7 mouse cellular contexts compared by ENCODE assay signal in the genomic region with DNA sequence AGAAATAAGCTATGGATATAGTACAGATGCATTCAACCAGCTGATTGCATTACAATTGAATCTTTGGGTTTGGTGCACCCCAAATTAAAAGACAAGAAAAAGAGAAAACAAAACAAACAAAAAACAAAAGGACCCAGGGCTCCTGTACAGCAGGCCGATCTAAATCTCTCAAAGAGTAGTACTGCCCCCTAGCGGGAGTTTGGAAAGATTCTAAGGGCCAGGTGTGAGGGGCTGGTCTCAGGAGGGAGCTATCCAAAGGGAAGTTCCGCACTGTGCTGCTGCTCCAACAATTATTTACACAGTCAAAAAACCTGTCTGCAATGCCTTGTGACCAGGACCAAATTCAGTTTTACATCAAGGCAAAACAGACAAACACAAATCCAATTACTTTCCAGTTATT.
DNase-seq lines count a peak whose midpoint lies in the region; ATAC-seq and TF ChIP-seq lines count a peak whose summit lies in the region.

No protein-coding gene starts in this region.

- peak; percentile 63; the same call in 1 of the 2 replicates for ATAC-seq in cerebellum, adult (ENCODE audit: insufficient number of reproducible peaks, low FRiP score, low TSS enrichment)
- peak; percentile 78 for ATAC-seq in forebrain, postnatal 0 days
- peak; percentile 80 for ATAC-seq in intestine, embryonic 16.5 days
- peak; percentile 87 for ATAC-seq in midbrain, embryonic 11.5 days (ENCODE audit: low FRiP score)

- 3% methylated on average over 3 of the region's 3 CpGs for WGBS in forebrain, postnatal 0 days
- WGBS in intestine, embryonic 16.5 days = 4% methylated on average over 3 of the region's 3 CpGs
- WGBS in midbrain, embryonic 11.5 days = 6% methylated on average over 3 of the region's 3 CpGs

- H3K9ac ChIP-seq in forebrain, postnatal 0 days = no peak overlapping the region
- no peak overlapping the region for H3K9ac ChIP-seq in intestine, embryonic 16.5 days (ENCODE audit: low read depth, low read length)
- no peak overlapping the region for H3K9ac ChIP-seq in midbrain, embryonic 11.5 days (ENCODE audit: low read length)

- H3K27ac ChIP-seq in forebrain, postnatal 0 days (ENCODE audit: low read depth, low read length) = no peak overlapping the region
- H3K27ac ChIP-seq in intestine, embryonic 16.5 days (ENCODE audit: low read length) = no peak overlapping the region
- no peak overlapping the region for H3K27ac ChIP-seq in midbrain, embryonic 11.5 days (ENCODE audit: low read depth, low read length)

- no peak overlapping the region for H3K4me2 ChIP-seq in forebrain, postnatal 0 days (ENCODE audit: low read depth)
- H3K4me2 ChIP-seq in intestine, embryonic 16.5 days (ENCODE audit: low read depth, low read length) = no peak overlapping the region
- H3K4me2 ChIP-seq in midbrain, embryonic 11.5 days = no peak overlapping the region

- TF ChIP-seq CTCF in forebrain, postnatal 0 days (IDR thresholded peaks at IDR 0.05; ENCODE audit: low read depth) = peak; percentile 82

- no peaks in the 10 kb centered on the region for H3K27me3 ChIP-seq in forebrain, postnatal 0 days (ENCODE audit: insufficient read depth, low read length)
- H3K27me3 ChIP-seq in intestine, embryonic 16.5 days (replicated peaks; ENCODE audit: control insufficient read depth, insufficient read depth, low read length) = no peaks in the 10 kb centered on the region
- H3K27me3 ChIP-seq in midbrain, embryonic 11.5 days (ENCODE audit: control insufficient read depth, insufficient read depth, low read length) = no peaks in the 10 kb centered on the region

- H3K4me1 ChIP-seq in forebrain, postnatal 0 days (ENCODE audit: insufficient read depth) = peaks cover 3% of the 10 kb centered on the region
- H3K4me1 ChIP-seq in intestine, embryonic 16.5 days (ENCODE audit: control insufficient read depth, insufficient read depth, low read length) = peaks cover 21% of the 10 kb centered on the region
- H3K4me1 ChIP-seq in midbrain, embryonic 11.5 days (ENCODE audit: control insufficient read depth, insufficient read depth, low read length) = peaks cover 11% of the 10 kb centered on the region

- intact Hi-C loops in left cerebral cortex, postnatal 36 days (cut with DNase I) = loop anchor here (2.0 to 10.0 kb wide), 2 partner anchors 140 to 272 kb away; no protein-coding TSS in a partner anchor

- no peak overlapping the region for H3K4me3 ChIP-seq in forebrain, postnatal 0 days (ENCODE audit: low read depth, low read length)
- no peak overlapping the region for H3K4me3 ChIP-seq in intestine, embryonic 16.5 days (ENCODE audit: low read length)
- H3K4me3 ChIP-seq in midbrain, embryonic 11.5 days (ENCODE audit: low read depth, low read length) = no peak overlapping the region

- DNase-seq in R1 (ENCODE audit: low read depth, low spot score) = peak; percentile 83
- peak; percentile 90 for DNase-seq in forebrain, postnatal 0 days
- peak; percentile 45 to 59 for DNase-seq in left cerebral cortex, postnatal 36 days (ENCODE audit: low spot score in 2 of 2)
- DNase-seq in midbrain, embryonic 11.5 days (ENCODE audit: low spot score, missing footprints) = peak; percentile 94
- DNase-seq in right cerebral cortex, postnatal 4 days = peak; percentile 56

- H3K9me3 ChIP-seq in forebrain, postnatal 0 days (ENCODE audit: low read length) = no peaks in the 10 kb centered on the region
- H3K9me3 ChIP-seq in intestine, embryonic 16.5 days (ENCODE audit: control insufficient read depth, low read length) = no peaks in the 10 kb centered on the region
- no peaks in the 10 kb centered on the region for H3K9me3 ChIP-seq in midbrain, embryonic 11.5 days (ENCODE audit: control insufficient read depth, low read length)

- no peaks in the 10 kb centered on the region for H3K36me3 ChIP-seq in forebrain, postnatal 0 days (ENCODE audit: insufficient read depth)
- no peaks in the 10 kb centered on the region for H3K36me3 ChIP-seq in intestine, embryonic 16.5 days (ENCODE audit: control insufficient read depth, insufficient read depth, low read length)
- H3K36me3 ChIP-seq in midbrain, embryonic 11.5 days (ENCODE audit: control insufficient read depth, insufficient read depth, low read length) = no peaks in the 10 kb centered on the region
